Mouse (Mus musculus) layer of hippocampus, adult 9-10 months (tissue): Measurements from ENCODE around the gene Dchs1.
A peak's percentile ranks its signal among the peaks of the same experiment; 100 is the strongest.
"Not testable (repeated sequence)": the region's sequence is repeated elsewhere in the genome, so short reads cannot be mapped to it uniquely, and the experiment has no call there.

Source experiments
- DNase-seq: peaks from one replicate; pipeline ENCODE4 v3.0.0; 2022; ENCODE audit warnings: low spot score

Dchs1 gene

GRCm38 (mm10) chr7:105783861-105784260, 3.6 kb downstream of the Dchs1 start:
- DNase-seq = no peak

- DNase-seq = no peak
Observed at GRCm38 (mm10) chr7:105778553-105779265, 8.7 kb downstream of the Dchs1 start.

- no peak for DNase-seq
Observed at GRCm38 (mm10) chr7:105777797-105778552, 9.5 kb downstream of the Dchs1 start.

- DNase-seq = no peak
Observed at GRCm38 (mm10) chr7:105777316-105777715, 10.1 kb downstream of the Dchs1 start.

- DNase-seq = no peak
Observed at GRCm38 (mm10) chr7:105776026-105776425, 11.4 kb downstream of the Dchs1 start.

- no peak for DNase-seq
Observed at GRCm38 (mm10) chr7:105774661-105775060, 12.8 kb downstream of the Dchs1 start.

GRCm38 (mm10) chr7:105773041-105773440, 14.4 kb downstream of the Dchs1 start:
- DNase-seq = no peak

GRCm38 (mm10) chr7:105772331-105772730, 15.1 kb downstream of the Dchs1 start:
- DNase-seq = no peak

- DNase-seq = no peak
Observed at GRCm38 (mm10) chr7:105769959-105770358, 17.5 kb downstream of the Dchs1 start.

GRCm38 (mm10) chr7:105767729-105768165, 19.7 kb downstream of the Dchs1 start:
- DNase-seq = no peak

- DNase-seq = no peak
Observed at GRCm38 (mm10) chr7:105764331-105764730, 23.1 kb downstream of the Dchs1 start.

GRCm38 (mm10) chr7:105762517-105763270, 24.8 kb downstream of the Dchs1 start:
- no peak for DNase-seq

GRCm38 (mm10) chr7:105761813-105762484, 25.5 kb downstream of the Dchs1 start:
- no peak for DNase-seq

- DNase-seq = no peak
Observed at GRCm38 (mm10) chr7:105753281-105753680, 34.2 kb downstream of the Dchs1 start.

- DNase-seq = no peak
Observed at GRCm38 (mm10) chr7:105752716-105753115, 34.7 kb downstream of the Dchs1 start.

- peak; percentile 99 for DNase-seq
Observed at GRCm38 (mm10) chr7:105751491-105752433, 35.7 kb downstream of the Dchs1 start, which contains the start of gene Tpp1. TSS of gene Tpp1 (minus strand) at chr7:105752235.

- DNase-seq = no peak
Observed at GRCm38 (mm10) chr7:105747776-105748175, 39.7 kb downstream of the Dchs1 start.

GRCm38 (mm10) chr7:105743926-105744590, 43.4 kb downstream of the Dchs1 start, which contains the start of gene Taf10:
TSS of gene Taf10 (minus strand) at chr7:105744361.
- no peak for DNase-seq

- DNase-seq = not testable (repeated sequence)
Observed at GRCm38 (mm10) chr7:105743246-105743925, 44.1 kb downstream of the Dchs1 start.
